Mouse (Mus musculus) liver, postnatal 0 days (tissue): ENCODE measurements around the gene Cacna2d2.

Source experiments
- CTCF ChIP-seq: sonication (generic); IDR thresholded peaks from 2 replicates; pipeline ENCODE4 v1.5.1; 2016; ENCODE audit warnings: antibody characterized with exemption, low read depth
- EP300 ChIP-seq: IDR thresholded peaks from 2 replicates; pipeline ENCODE4 v1.6.1; 2016; ENCODE audit warnings: antibody characterized with exemption, low read depth, mild to moderate bottlenecking

DNA sequence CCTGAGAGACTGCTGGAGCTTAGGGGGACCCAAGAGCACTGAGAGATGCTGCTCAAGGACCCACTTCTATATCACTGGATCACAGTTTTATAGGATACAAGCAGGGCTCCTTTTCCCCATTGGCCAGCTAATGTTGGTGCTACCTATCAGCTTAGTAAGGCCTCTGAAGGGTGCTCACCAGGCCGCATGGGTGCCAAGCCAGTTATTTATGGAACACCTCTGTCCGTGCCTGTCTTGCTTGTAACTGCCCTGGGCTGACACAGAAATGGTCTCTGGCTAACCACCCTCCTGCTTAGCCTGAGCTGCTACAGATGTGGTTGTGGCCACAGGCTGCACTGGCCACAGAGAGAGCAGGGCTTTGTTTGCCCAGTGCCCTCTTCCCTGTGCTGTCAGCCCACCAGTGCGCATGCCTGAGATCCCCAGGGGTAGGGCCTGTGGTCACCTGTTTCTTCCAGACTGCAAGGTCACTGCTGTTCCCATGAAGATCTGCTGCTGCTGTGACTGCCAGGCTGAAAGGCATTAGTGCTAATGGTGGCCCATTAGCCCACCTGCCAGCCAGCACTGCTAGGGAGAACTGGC is 101.4 kb downstream of the Cacna2d2 start:
- no peak for TF ChIP-seq EP300
- no peak for TF ChIP-seq CTCF
